Mouse (Mus musculus) kidney, embryonic 15.5 days (tissue): Measurements from ENCODE around the gene Fgfr3. TPM values are rescaled to one million over a fixed set of nuclear protein-coding genes. Genes with fewer than 3 reads are reported as not detected.
A peak's percentile ranks its signal among the peaks of the same experiment; 100 is the strongest.

Experiments used
- ATAC-seq: fragments of 200-750 bp; cut with Nextera tagmentation; replicated peaks from 2 replicates; pipeline ENCODE4 v1.8.0; 2017; ENCODE audit warnings: moderate TSS enrichment; ENCODE audit not compliant: low FRiP score
- H3K27ac ChIP-seq: fragments of 300-500 bp; sonication (generic); 2 replicates; pipeline ENCODE4 v1.5.1; 2015; ENCODE audit warnings: mild to moderate bottlenecking, inconsistent platforms
- H3K27me3 ChIP-seq: fragments of 300-500 bp; sonication (generic); 2 replicates; pipeline ENCODE4 v1.6.1; 2015; ENCODE audit warnings: inconsistent platforms
- H3K36me3 ChIP-seq: fragments of 300-500 bp; sonication (generic); 2 replicates; pipeline ENCODE4 v1.6.1; 2015; ENCODE audit warnings: inconsistent platforms
- H3K4me1 ChIP-seq: fragments of 300-500 bp; sonication (generic); 2 replicates; pipeline ENCODE4 v1.6.1; 2015; ENCODE audit warnings: inconsistent platforms
- H3K4me2 ChIP-seq: fragments of 300-500 bp; sonication (generic); 2 replicates; pipeline ENCODE4 v1.6.1; 2015; ENCODE audit warnings: moderate library complexity, mild to moderate bottlenecking, inconsistent platforms
- H3K4me3 ChIP-seq: fragments of 300-500 bp; sonication (generic); replicated peaks from 2 replicates; pipeline ENCODE4 v1.5.1; 2015; ENCODE audit warnings: mild to moderate bottlenecking, inconsistent platforms
- H3K9ac ChIP-seq: fragments of 300-500 bp; sonication (generic); 2 replicates; pipeline ENCODE4 v1.6.1; 2015; ENCODE audit warnings: mild to moderate bottlenecking, inconsistent platforms
- H3K9me3 ChIP-seq: fragments of 300-500 bp; sonication (generic); replicated peaks from 2 replicates; pipeline ENCODE4 v1.6.1; 2016; ENCODE audit warnings: inconsistent platforms
- WGBS: fragments of 180-500 bp; shearing (Covaris S2); methylation state at CpG from one replicate; pipeline ENCODE4 v1.1.7; 2015; ENCODE audit warnings: mixed read lengths; 5-methylcytosine and 5-hydroxymethylcytosine counted together
- polyA plus RNA-seq: library from polyadenylated mRNA; unstranded; fragments of >200 nt; fragmentation: Nextera tagmentation; extraction: Ambion mirVana; gene quantifications from 2 replicates; pipeline ENCODE4 v1.2.1, GENCODE M21; 2015

Fgfr3 gene
- 16.2 and 17.4 TPM in 2 replicates for polyA plus RNA-seq

DNA sequence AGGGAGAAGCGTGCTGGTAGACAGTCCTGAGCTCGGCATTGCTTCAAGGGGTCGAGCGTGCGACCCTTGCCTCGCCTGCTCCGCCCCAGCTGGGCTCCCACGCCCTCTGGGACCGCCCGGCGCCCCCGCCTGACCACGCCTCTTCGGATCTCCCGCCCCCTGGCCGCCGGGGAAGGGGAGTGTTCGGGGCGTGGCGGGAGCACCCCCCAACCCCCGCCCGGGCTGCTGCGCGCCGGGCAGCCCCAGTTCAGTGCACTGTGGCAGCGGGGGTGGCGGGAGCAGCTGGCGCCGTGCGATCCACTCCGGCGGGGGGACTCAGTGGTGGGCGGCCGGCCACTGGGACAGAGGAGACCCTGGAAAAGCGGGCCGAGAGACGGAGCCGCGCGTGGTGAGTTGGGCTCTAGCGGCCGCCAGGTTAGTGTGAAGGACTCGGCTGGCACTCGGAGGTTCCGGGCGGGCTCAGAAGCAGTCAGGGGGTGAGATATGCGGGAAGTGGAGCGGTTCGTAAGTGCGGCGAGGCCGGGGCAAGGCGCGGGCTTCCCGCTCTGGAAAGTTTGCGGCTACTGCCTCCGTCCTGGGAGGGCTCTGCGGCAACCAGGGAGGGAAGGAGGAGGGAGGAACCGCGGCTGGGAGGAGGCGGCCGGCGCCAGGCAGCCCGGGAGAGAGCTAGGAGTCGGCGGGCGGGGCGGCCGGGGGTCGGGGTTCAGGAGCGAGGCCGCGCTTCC lies at the start of gene Fgfr3:
Gene Fgfr3 (plus strand): TSS at position 134 of the 725 bp plus-strand sequence.
- under 1% methylated on average over 67 of the region's 73 CpGs for WGBS
- Histone ChIP-seq H3K9ac (peak within 1 kb of the TSS; percentile 68), H3K27me3 (peaks cover 43% of the 10 kb centered on the region), H3K4me3 (peak within 1 kb of the TSS; percentile 78), H3K36me3 (no peaks in the 10 kb centered on the region), H3K4me1 (peaks cover 54% of the 10 kb centered on the region), H3K4me2 (peak within 1 kb of the TSS; percentile 98), H3K27ac (peak within 1 kb of the TSS; percentile 78), H3K9me3 (no peaks in the 10 kb centered on the region)
- peak; percentile 81 for ATAC-seq

GRCm38 (mm10) chr5:33674439-33674838 lies 47.0 kb upstream of the Fgfr3 start:
- H3K4me3 ChIP-seq: no peak overlapping the region
- H3K4me1 ChIP-seq: 0 out of 2 replicates have a peak, but pooled peaks cover 4% of the 10 kb centered on the region
- peaks cover 42% of the 10 kb centered on the region for H3K36me3 ChIP-seq
- no peak overlapping the region for H3K4me2 ChIP-seq
- H3K9me3 ChIP-seq: no peaks in the 10 kb centered on the region
- H3K27ac ChIP-seq: no peak overlapping the region
- no peak overlapping the region for H3K9ac ChIP-seq
- WGBS: 80% methylated on average over 3 of the region's 3 CpGs
- no peaks in the 10 kb centered on the region for H3K27me3 ChIP-seq
- ATAC-seq: no peak

DNA sequence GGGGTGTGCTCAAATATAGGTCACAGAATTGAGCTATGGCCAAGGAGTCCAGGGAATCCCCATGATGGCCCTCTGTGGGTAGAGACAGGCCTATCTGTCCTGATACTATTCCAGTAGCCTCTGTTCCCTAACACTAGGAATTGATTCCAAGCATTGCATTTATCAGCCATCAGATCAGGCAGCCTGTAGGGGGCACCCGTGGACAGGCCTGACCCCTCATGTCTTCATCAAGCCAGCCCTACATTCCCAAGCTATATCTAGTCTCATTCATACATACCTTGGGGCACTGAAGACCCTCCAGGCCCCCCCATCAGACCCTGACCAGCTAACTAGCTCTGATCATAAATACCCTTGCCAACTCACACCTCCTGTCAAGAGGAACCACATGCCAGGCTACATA lies 45.5 kb upstream of the Fgfr3 start:
- 0% methylated on average over 1 of the region's 1 CpGs for WGBS
- Histone ChIP-seq H3K9me3 (no peaks in the 10 kb centered on the region), H3K36me3 (peaks cover 27% of the 10 kb centered on the region), H3K27me3 (no peaks in the 10 kb centered on the region), H3K4me1 (0 out of 2 replicates have a peak, but pooled peaks cover 4% of the 10 kb centered on the region), H3K4me3 (no peak overlapping the region), H3K4me2 (no peak overlapping the region), H3K9ac (no peak overlapping the region), H3K27ac (no peak overlapping the region)
- peak; percentile 54; the same call in 1 of the 2 replicates for ATAC-seq

DNA sequence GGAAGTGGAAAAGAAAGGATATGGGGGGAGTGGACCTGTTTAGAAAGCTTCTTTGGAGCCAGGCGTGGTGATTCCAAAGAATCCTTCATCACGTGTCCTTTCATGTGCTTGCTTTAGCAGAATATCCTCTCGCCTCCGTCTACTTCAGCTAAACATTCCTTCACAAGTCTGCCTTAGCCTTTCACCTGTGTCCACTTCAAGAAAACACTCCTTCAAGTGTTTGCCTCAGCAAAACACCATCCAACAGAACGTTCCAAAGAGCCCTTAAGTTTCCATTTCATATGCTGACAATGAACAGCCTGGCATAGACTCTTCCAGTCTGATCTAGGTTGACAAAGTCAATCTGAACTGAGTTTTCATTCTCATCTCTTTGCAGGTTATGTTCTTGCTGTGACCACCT lies 43.2 kb upstream of the Fgfr3 start:
- Histone ChIP-seq H3K4me3 (no peak overlapping the region), H3K9me3 (no peaks in the 10 kb centered on the region), H3K27ac (no peak overlapping the region), H3K4me2 (no peak overlapping the region), H3K9ac (no peak overlapping the region), H3K27me3 (no peaks in the 10 kb centered on the region), H3K4me1 (0 out of 2 replicates have a peak, but pooled peaks cover 4% of the 10 kb centered on the region), H3K36me3 (peaks cover 5% of the 10 kb centered on the region)
- WGBS: 84% methylated on average over 5 of the region's 5 CpGs
- ATAC-seq: no peak

- Histone ChIP-seq H3K36me3 (no peaks in the 10 kb centered on the region), H3K27me3 (no peaks in the 10 kb centered on the region), H3K4me2 (no peak overlapping the region), H3K4me1 (peaks cover 5% of the 10 kb centered on the region; the same call in 1 of the 2 replicates), H3K27ac (no peak overlapping the region), H3K9me3 (no peaks in the 10 kb centered on the region), H3K4me3 (no peak overlapping the region), H3K9ac (no peak overlapping the region)
- ATAC-seq: no peak
- 52% methylated on average over 3 of the region's 3 CpGs for WGBS
Measured at GRCm38 (mm10) chr5:33681044-33681443, 40.4 kb upstream of the Fgfr3 start.

DNA sequence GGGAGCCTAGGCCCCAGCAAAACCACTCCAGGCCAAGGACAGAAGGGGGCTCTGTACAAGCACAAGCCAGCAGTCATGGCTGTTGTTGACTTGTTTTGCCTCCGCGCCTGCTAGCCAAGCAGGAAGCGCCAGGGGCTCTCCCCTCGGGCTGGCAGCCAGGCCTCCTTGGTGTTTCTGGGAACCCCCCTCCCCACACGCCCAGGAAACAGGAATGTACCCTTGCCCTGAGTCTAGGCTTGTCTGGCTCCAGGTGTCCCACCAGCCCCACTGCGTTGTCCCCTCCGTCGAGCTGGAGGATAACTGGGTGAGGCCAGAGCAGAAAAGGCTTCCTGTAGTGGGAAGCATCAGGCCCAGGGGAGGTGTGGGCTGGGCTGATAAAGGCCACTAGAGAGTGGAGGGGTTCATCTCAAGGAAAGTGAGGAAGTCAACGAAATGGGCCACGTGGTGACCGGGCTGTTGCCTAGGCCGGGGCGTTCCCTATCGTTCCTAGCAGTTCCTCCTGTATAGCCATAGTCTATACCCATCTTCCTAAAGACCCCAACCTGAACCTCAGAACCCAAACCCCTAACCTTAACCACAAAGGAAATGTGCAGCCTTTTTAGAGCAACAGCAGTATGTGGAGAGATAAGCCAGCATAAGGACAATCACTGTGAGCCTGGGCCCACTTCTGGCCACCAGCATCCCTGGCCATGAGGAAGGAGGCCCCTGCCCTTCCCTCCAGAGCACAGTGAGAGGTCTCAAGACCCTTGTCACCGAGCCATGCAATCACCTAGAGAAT lies 39.7 kb upstream of the Fgfr3 start:
- Histone ChIP-seq H3K9ac (no peak overlapping the region), H3K4me3 (no peak overlapping the region), H3K4me2 (no peak overlapping the region), H3K27ac (no peak overlapping the region), H3K27me3 (no peaks in the 10 kb centered on the region), H3K4me1 (peaks cover 5% of the 10 kb centered on the region; the same call in 1 of the 2 replicates), H3K36me3 (no peaks in the 10 kb centered on the region), H3K9me3 (no peaks in the 10 kb centered on the region)
- WGBS: 78% methylated on average over 15 of the region's 15 CpGs
- no peak for ATAC-seq

GRCm38 (mm10) chr5:33682963-33683362 lies 38.5 kb upstream of the Fgfr3 start:
- no peaks in the 10 kb centered on the region for H3K9me3 ChIP-seq
- WGBS: 69% methylated on average over 4 of the region's 4 CpGs
- H3K27me3 ChIP-seq: no peaks in the 10 kb centered on the region
- H3K36me3 ChIP-seq: no peaks in the 10 kb centered on the region
- no peak overlapping the region for H3K27ac ChIP-seq
- peaks cover 5% of the 10 kb centered on the region; the same call in 1 of the 2 replicates for H3K4me1 ChIP-seq
- ATAC-seq: no peak
- no peak overlapping the region for H3K9ac ChIP-seq
- no peak overlapping the region for H3K4me2 ChIP-seq
- H3K4me3 ChIP-seq: no peak overlapping the region

- peaks cover 11% of the 10 kb centered on the region for H3K4me1 ChIP-seq
- H3K36me3 ChIP-seq: no peaks in the 10 kb centered on the region
- H3K9ac ChIP-seq: no peak overlapping the region
- no peak overlapping the region for H3K4me2 ChIP-seq
- H3K27me3 ChIP-seq: 0 out of 2 replicates have a peak, but pooled peaks cover 2% of the 10 kb centered on the region
- H3K9me3 ChIP-seq: no peaks in the 10 kb centered on the region
- no peak for ATAC-seq
- H3K4me3 ChIP-seq: no peak overlapping the region
- no peak overlapping the region for H3K27ac ChIP-seq
- 44% methylated on average over 7 of the region's 7 CpGs for WGBS
Measured at GRCm38 (mm10) chr5:33683897-33684652, 37.4 kb upstream of the Fgfr3 start.

- 0 out of 2 replicates have a peak, but pooled peaks cover 2% of the 10 kb centered on the region for H3K27me3 ChIP-seq
- H3K9me3 ChIP-seq: no peaks in the 10 kb centered on the region
- peaks cover 20% of the 10 kb centered on the region for H3K4me1 ChIP-seq
- H3K4me3 ChIP-seq: no peak overlapping the region
- ATAC-seq: no peak
- H3K27ac ChIP-seq: no peak overlapping the region
- WGBS: 92% methylated on average over 4 of the region's 4 CpGs
- no peak overlapping the region for H3K9ac ChIP-seq
- no peaks in the 10 kb centered on the region for H3K36me3 ChIP-seq
- no peak overlapping the region for H3K4me2 ChIP-seq
Measured at GRCm38 (mm10) chr5:33684932-33685331, 36.5 kb upstream of the Fgfr3 start.

DNA sequence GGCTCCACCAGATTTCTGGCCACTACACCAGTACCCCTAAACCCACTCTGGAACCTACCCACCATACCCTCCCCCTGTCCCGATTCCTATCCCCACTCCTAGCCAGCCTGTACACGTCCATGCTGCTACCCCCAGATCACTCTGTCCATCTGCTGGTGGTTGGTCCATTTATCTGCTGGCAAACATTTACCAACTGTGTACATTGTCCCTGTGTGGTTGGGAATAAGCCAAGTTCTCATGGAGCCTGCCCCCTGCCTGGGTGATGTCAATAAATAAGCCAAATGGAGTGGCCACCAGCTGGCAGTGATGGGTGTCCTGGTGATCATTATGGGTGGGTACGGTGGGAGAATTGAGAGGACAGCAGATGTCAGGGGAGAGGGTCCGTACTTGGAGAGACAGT lies 34.3 kb upstream of the Fgfr3 start:
- no peak overlapping the region for H3K27ac ChIP-seq
- WGBS: 79% methylated on average over 4 of the region's 4 CpGs
- no peak overlapping the region for H3K9ac ChIP-seq
- no peaks in the 10 kb centered on the region for H3K36me3 ChIP-seq
- ATAC-seq: no peak
- H3K4me2 ChIP-seq: no peak overlapping the region
- peaks cover 28% of the 10 kb centered on the region for H3K4me1 ChIP-seq
- peaks cover 2% of the 10 kb centered on the region; the same call in 1 of the 2 replicates for H3K27me3 ChIP-seq
- H3K9me3 ChIP-seq: no peaks in the 10 kb centered on the region
- no peak overlapping the region for H3K4me3 ChIP-seq

GRCm38 (mm10) chr5:33688278-33689220 lies 32.9 kb upstream of the Fgfr3 start:
- Histone ChIP-seq H3K4me1 (peaks cover 41% of the 10 kb centered on the region), H3K36me3 (no peaks in the 10 kb centered on the region), H3K27ac (peak overlapping the region; percentile 22; the same call in 1 of the 2 replicates), H3K4me3 (no peak overlapping the region), H3K27me3 (peaks cover 8% of the 10 kb centered on the region; the same call in 1 of the 2 replicates), H3K9me3 (no peaks in the 10 kb centered on the region), H3K9ac (no peak overlapping the region), H3K4me2 (no peak overlapping the region)
- 63% methylated on average over 14 of the region's 14 CpGs for WGBS
- ATAC-seq: no peak
